Mouse (Mus musculus) limb, embryonic 10.5 days (tissue): ENCODE measurements at regions not wholly inside any gene's neighbourhood (a gene's known extent, or its start where the extent isn't known, plus 50 kb on each side); places are given as distances from the start of the nearest gene placed in this dataset.
A peak's percentile ranks its signal among the peaks of the same experiment; 100 is the strongest.

Experiments
- DNase-seq: peaks from one replicate; pipeline ENCODE4 v3.0.0-alpha.2; 2017; ENCODE audit warnings: low spot score
- H3K27ac ChIP-seq: fragments of 300-500 bp; sonication (generic); 2 replicates; pipeline ENCODE4 v1.5.1; 2016; ENCODE audit warnings: mild to moderate bottlenecking
- H3K27me3 ChIP-seq: fragments of 300-500 bp; sonication (generic); 2 replicates; pipeline ENCODE4 v1.6.1; 2016; ENCODE audit warnings: low read depth, mild to moderate bottlenecking; ENCODE audit not compliant: poor library complexity, severe bottlenecking
- H3K36me3 ChIP-seq: fragments of 300-500 bp; sonication (generic); 2 replicates; pipeline ENCODE4 v1.6.1; 2016; ENCODE audit warnings: mild to moderate bottlenecking, moderate library complexity
- H3K4me1 ChIP-seq: fragments of 300-500 bp; sonication (generic); 2 replicates; pipeline ENCODE4 v1.6.1; 2016
- H3K4me3 ChIP-seq: fragments of 300-500 bp; sonication (generic); 2 replicates; pipeline ENCODE4 v1.5.1; 2016; ENCODE audit warnings: mild to moderate bottlenecking, moderate library complexity
- H3K9me3 ChIP-seq: fragments of 300-500 bp; sonication (generic); replicated peaks from 2 replicates; pipeline ENCODE4 v1.6.1; 2016; ENCODE audit warnings: mild to moderate bottlenecking
- WGBS: fragments of 180-500 bp; shearing (Covaris S2); methylation state at CpG from one replicate; pipeline ENCODE4 v1.1.7; 2016; 5-methylcytosine and 5-hydroxymethylcytosine counted together

- peaks cover 6% of the 10 kb centered on the region for H3K4me1 ChIP-seq
- DNase-seq, result peak; percentile 32
- H3K27me3 ChIP-seq, result no peaks in the 10 kb centered on the region
- 65% methylated on average over 7 of the region's 7 CpGs for whole genome bisulfite sequencing
- H3K27ac ChIP-seq, result 0 out of 2 replicates have a peak overlapping the region, but pooled peaks have one; percentile 42
- H3K9me3 ChIP-seq, result no peaks in the 10 kb centered on the region
- H3K36me3 ChIP-seq, result no peaks in the 10 kb centered on the region
- no peak overlapping the region for H3K4me3 ChIP-seq
Measured at GRCm38 (mm10) chr4:28298911-28299353, 514.0 kb upstream of the Epha7 start.

- Histone ChIP-seq H3K36me3 (no peaks in the 10 kb centered on the region), H3K4me3 (no peak overlapping the region), H3K27me3 (no peaks in the 10 kb centered on the region), H3K27ac (no peak overlapping the region), H3K4me1 (peaks cover 6% of the 10 kb centered on the region), H3K9me3 (no peaks in the 10 kb centered on the region)
- WGBS, result 76% methylated on average over 13 of the region's 13 CpGs
- no peak for DNase-seq
Measured at GRCm38 (mm10) chr4:28300018-28300440, 512.9 kb upstream of the Epha7 start.

GRCm38 (mm10) chr4:28301686-28302085, 511.2 kb upstream of the Epha7 start:
- Histone ChIP-seq H3K27ac (no peak overlapping the region), H3K36me3 (no peaks in the 10 kb centered on the region), H3K27me3 (no peaks in the 10 kb centered on the region), H3K9me3 (no peaks in the 10 kb centered on the region), H3K4me1 (peaks cover 6% of the 10 kb centered on the region), H3K4me3 (no peak overlapping the region)
- DNase-seq, result no peak
- 85% methylated on average over 1 of the region's 1 CpGs for WGBS

GRCm38 (mm10) chr4:28331036-28331435, 481.9 kb upstream of the Epha7 start:
- H3K27ac ChIP-seq, result no peak overlapping the region
- no peak overlapping the region for H3K4me3 ChIP-seq
- no peaks in the 10 kb centered on the region for H3K36me3 ChIP-seq
- no peaks in the 10 kb centered on the region for H3K27me3 ChIP-seq
- H3K9me3 ChIP-seq, result no peaks in the 10 kb centered on the region
- no peaks in the 10 kb centered on the region for H3K4me1 ChIP-seq
- DNase-seq, result no peak
- WGBS, result 77% methylated on average over 1 of the region's 1 CpGs

- H3K27ac ChIP-seq, result no peak overlapping the region
- H3K36me3 ChIP-seq, result no peaks in the 10 kb centered on the region
- no peaks in the 10 kb centered on the region for H3K9me3 ChIP-seq
- no peak for DNase-seq
- WGBS, result 81% methylated on average over 1 of the region's 1 CpGs
- no peak overlapping the region for H3K4me3 ChIP-seq
- H3K4me1 ChIP-seq, result no peaks in the 10 kb centered on the region
- H3K27me3 ChIP-seq, result no peaks in the 10 kb centered on the region
Measured at GRCm38 (mm10) chr4:28364566-28364965, 448.4 kb upstream of the Epha7 start.

- no peak for DNase-seq
- Histone ChIP-seq H3K27ac (no peak overlapping the region), H3K36me3 (no peaks in the 10 kb centered on the region), H3K9me3 (no peaks in the 10 kb centered on the region), H3K27me3 (no peaks in the 10 kb centered on the region), H3K4me3 (no peak overlapping the region), H3K4me1 (no peaks in the 10 kb centered on the region)
Measured at GRCm38 (mm10) chr4:28377087-28377486, 435.8 kb upstream of the Epha7 start.

- H3K4me3 ChIP-seq, result no peak overlapping the region
- no peaks in the 10 kb centered on the region for H3K36me3 ChIP-seq
- H3K9me3 ChIP-seq, result no peaks in the 10 kb centered on the region
- WGBS, result 36% methylated on average over 1 of the region's 1 CpGs
- H3K4me1 ChIP-seq, result no peaks in the 10 kb centered on the region
- no peaks in the 10 kb centered on the region for H3K27me3 ChIP-seq
- H3K27ac ChIP-seq, result no peak overlapping the region
- no peak for DNase-seq
Measured at GRCm38 (mm10) chr4:28378661-28379060, 434.3 kb upstream of the Epha7 start.

- no peaks in the 10 kb centered on the region for H3K27me3 ChIP-seq
- no peak for DNase-seq
- no peak overlapping the region for H3K4me3 ChIP-seq
- H3K4me1 ChIP-seq, result no peaks in the 10 kb centered on the region
- 77% methylated on average over 1 of the region's 1 CpGs for WGBS
- H3K27ac ChIP-seq, result no peak overlapping the region
- H3K36me3 ChIP-seq, result no peaks in the 10 kb centered on the region
- no peaks in the 10 kb centered on the region for H3K9me3 ChIP-seq
Measured at GRCm38 (mm10) chr4:28424341-28424740, 388.6 kb upstream of the Epha7 start.

- H3K4me3 ChIP-seq, result no peak overlapping the region
- WGBS, result 84% methylated on average over 1 of the region's 1 CpGs
- no peaks in the 10 kb centered on the region for H3K36me3 ChIP-seq
- no peaks in the 10 kb centered on the region for H3K27me3 ChIP-seq
- H3K4me1 ChIP-seq, result no peaks in the 10 kb centered on the region
- no peak for DNase-seq
- no peak overlapping the region for H3K27ac ChIP-seq
- no peaks in the 10 kb centered on the region for H3K9me3 ChIP-seq
Measured at GRCm38 (mm10) chr4:28440161-28440560, 372.8 kb upstream of the Epha7 start.

- WGBS, result 73% methylated on average over 1 of the region's 1 CpGs
- DNase-seq, result no peak
- Histone ChIP-seq H3K27me3 (no peaks in the 10 kb centered on the region), H3K9me3 (no peaks in the 10 kb centered on the region), H3K27ac (no peak overlapping the region), H3K4me1 (no peaks in the 10 kb centered on the region), H3K4me3 (no peak overlapping the region), H3K36me3 (no peaks in the 10 kb centered on the region)
Measured at GRCm38 (mm10) chr4:28453111-28453510, 359.8 kb upstream of the Epha7 start.

- Histone ChIP-seq H3K27me3 (no peaks in the 10 kb centered on the region), H3K4me1 (no peaks in the 10 kb centered on the region), H3K9me3 (no peaks in the 10 kb centered on the region), H3K4me3 (no peak overlapping the region), H3K36me3 (no peaks in the 10 kb centered on the region), H3K27ac (no peak overlapping the region)
- 61% methylated on average over 2 of the region's 2 CpGs for WGBS
- DNase-seq, result no peak
Measured at GRCm38 (mm10) chr4:28456312-28456711, 356.6 kb upstream of the Epha7 start.
